Mouse (Mus musculus) fibroblast of lung, adult 2 months (primary cell): ENCODE results near the gene Serpinb9.
"Not testable (repeated sequence)": the region's sequence is repeated elsewhere in the genome, so short reads cannot be mapped to it uniquely, and the experiment has no call there.

Experiments used
- DNase-seq: peaks from one replicate; pipeline ENCODE4 v3.0.0-alpha.2; 2011; ENCODE audit warnings: low read depth

Gene Serpinb9

DNA sequence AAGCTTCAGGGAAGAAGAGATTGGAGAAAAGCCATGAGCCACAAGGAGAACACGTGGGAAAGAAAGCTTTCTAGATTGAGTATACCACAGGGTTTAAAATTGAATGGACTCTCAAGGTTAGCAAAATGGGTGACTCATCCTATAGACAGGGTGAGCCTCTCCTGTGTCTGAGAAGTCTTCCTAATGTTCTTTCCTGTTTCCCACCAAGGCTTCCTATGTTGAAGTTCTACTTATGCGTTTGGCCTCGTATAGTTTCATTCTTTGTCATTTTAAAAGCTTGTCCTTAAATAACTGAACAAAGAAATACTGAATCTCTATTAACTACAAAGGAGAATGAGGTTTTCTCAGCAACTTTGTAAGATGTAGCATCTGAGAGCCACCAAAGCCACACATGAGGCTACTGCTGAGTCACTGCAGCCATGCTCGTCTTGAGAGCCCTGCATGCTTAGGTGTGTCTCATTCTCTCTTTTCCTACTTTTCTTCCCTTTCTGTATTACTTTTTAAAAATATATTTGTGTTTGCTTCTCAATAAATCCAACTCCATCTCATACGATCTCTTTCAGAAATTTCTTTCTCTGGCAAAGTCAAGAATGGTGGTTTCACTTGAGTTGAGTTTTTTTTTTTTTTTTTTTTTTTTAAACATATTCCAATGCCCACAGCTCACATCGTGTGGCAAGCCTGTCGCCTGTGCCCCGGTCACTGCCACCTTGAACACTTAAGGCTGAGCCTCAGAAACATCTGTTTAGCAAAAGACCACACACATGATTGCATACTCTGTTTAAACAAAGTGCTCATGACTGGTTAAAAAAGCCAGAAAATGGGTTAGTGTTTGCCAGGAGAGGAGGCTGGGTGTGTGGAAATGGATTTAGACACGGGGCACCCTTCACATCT, 718 bp downstream of the Serpinb9 start:
- DNase-seq = no peak

DNA sequence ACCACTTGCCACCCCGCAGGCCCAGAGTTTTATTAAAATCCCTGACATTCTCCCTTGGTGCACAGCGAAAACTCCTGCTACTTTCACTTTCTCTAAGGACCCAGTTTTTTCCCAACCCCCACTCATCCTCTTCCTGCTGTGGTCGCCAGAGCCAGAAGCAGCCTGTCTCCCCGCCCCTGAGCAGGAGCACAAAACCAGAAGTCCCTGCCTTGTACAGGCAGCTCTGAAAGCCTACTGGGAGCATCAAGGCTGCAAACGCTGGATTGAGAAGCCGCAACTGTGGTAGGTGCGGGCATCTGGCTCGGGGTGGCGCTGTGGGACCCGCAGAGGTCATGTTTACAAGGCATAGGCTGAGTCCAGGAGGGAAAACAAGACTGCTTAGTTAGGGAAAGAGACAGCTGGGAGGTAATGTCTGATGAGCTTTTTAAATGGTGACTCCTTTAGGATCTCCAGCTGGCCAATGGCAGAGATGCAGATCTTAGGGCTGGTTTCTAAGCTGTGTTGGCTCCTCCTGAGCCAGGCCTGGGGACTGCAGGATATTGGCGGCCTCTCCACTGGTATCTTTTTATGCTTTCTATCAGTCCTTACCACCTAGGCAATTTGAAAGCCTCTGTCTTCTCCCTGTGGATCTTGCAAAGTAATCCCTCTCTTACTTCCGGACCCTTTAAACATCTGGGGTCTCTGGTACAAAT, 1.5 kb downstream of the Serpinb9 start:
- DNase-seq = peak; percentile 79

DNA sequence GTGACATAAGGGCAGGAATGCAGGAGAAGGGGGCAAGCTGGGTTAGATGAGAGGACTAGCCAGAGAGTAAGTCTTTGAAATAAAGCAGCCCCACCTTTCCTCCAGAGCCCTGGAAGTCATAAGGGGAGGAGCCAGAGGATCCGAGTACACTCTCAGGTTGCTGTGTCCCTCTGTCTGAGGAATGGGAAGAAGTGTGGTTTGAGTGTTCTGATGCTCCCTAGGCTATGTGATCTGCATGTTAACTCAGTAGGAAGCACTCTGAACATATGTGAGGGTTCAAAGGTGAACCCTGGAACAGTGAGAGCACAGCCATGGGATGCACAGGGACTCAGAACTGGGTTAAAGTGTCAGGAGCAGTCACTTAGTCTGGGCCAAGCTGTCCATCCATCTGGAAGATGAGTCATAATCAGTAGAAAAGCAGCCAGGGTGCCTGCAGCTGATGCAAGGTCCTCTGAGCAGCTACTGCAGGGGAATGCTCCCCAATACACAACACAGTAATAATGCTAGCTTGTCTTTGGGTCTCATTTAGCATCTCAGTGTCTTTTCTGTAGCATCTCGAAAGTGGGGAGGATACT, 2.5 kb downstream of the Serpinb9 start:
- no peak for DNase-seq

DNA sequence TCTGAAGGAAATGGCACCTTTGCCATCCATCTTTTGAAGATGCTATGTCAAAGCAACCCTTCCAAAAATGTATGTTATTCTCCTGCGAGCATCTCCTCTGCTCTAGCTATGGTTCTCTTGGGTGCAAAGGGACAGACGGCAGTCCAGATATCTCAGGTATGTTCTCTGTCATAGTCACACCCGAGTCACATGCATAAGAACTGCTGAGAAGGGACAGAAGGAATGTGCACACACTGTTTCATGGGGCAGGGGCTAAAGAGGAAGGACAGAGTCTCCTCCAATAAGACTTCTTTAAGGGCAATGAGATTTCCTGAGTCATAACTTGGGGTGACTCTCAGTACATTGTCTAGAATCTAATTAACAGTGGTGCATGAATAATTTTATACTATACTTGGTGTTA, 3.5 kb downstream of the Serpinb9 start:
- DNase-seq = no peak

DNA sequence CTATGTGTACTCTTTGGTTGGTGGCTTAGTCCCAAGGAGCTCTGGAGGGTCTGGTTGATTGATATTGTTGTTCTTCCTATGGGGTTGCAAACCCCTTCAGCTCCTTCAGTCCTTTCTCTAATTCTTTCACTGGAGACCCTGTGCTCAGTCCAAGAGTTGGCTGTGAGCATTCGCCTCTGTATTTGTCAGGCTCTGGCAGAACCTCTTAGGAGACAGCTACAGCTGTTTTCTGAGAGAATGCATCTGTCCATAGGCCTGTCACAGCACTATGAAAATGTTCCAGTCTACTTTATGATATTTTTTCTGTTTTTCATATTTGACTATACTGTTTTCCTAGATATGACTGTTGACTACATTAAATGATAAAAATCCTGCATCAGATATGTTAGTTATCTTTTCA, 9.3 kb downstream of the Serpinb9 start:
- no peak for DNase-seq

DNA sequence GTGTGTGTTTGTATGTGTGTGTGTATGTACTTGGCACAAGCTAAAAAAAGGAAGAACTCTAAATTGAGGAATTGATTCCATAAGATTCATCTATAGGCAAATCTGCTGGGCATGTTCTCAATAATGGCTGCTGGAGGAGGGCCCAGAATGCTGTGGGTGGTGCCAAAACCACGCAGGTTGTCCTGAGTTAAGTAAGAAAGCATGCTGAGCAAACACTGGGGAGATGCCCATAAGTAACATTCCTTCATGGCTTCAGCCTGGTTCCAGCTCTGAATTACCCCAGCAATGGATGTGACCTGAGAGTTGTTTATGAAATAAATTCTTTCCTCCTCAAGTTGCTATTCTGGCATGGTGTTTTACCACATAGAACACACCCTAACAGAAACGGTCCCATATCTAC, 10.2 kb downstream of the Serpinb9 start:
- DNase-seq = no peak

DNA sequence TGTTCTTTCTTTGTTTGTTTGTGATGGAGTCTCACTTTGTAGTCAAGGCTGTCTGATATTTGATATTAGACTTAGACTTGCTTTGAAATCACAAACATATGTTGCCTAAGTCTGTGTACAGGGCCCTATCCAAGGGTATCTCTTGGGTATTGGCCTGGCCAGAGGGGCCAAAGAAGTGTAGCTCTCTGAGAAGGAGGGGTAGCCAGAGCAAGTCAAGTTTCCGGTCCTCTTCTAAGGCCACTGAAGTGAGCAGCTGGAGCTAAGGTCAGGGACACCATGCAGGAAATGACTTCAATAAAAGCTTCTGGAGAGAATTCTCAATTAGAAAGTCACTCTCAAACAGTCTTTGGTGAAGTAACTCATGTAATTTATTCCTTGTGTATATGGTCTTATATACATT, 19.3 kb downstream of the Serpinb9 start:
- DNase-seq = no peak

DNA sequence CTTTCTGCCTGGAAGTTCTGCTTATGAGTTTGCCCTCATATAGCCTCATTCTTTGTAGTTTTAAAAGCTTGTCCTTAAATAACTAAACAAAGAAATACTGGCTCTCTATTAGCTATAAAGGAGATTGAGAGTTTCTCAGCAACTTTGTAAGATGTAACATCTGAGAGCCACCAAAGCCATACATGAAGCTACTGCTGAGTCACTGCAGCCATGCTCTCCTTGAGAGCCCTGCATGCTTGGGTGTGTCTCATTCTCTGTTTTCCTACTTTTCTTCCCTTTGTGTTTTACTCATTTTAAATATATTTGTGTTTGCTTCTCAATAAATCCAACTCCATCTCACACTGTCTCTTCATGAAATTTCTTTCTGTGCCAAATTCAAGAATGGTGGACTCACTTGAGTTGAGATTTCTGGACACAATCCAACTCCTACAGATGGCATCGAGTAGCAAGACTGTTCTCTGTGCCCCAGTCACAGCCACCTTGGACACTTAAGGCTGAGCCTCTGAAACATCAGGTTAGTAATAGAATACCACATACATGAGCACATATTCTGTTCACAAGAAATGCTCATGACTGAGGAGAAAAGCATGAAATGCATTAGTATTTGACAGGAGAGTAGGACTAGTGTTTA, 23.5 kb downstream of the Serpinb9 start:
- no peak for DNase-seq

DNA sequence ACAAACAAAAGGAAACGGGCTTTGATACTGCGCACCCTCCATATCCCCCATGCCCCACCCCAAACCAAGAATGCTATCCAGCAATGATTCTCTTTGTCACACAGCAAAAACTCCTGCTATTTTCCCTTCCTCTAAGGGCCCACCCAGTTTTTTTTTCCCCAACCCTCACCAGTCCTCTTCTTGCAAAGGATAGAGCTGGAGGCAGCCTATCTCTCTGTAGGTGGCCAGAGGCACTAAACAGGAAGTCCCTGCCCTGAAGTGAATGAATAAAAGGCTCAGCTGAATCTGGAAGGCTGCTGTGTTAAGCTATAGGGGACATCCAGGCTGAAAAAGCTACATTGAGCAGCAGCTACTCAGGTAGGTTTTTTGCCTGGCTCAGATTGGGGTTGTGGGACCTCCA, 24.2 kb downstream of the Serpinb9 start, which contains the start of gene Serpinb9b:
TSS of gene Serpinb9b (plus strand) at position 173 of the 400 bp plus-strand sequence.
- no peak for DNase-seq

DNA sequence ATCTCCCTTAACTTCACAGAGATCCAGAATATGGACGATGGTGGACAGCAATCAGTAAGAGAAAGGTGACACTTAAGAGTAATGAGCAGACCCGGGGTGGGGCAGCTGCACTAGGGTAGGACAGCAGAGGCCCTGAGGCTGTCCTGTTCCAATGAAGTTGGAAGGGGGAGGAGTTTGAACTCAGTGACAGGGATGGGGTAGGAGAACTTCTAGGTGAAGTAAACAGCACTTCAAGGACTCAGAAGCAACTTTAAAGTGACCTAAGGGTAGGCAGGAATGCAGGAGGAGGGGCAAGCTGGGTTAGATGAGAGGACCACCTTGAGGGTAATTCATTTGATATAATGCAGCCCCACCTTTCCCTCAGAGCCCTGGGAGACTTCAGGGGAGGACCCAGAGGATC, 25.1 kb downstream of the Serpinb9 start:
- no peak for DNase-seq

DNA sequence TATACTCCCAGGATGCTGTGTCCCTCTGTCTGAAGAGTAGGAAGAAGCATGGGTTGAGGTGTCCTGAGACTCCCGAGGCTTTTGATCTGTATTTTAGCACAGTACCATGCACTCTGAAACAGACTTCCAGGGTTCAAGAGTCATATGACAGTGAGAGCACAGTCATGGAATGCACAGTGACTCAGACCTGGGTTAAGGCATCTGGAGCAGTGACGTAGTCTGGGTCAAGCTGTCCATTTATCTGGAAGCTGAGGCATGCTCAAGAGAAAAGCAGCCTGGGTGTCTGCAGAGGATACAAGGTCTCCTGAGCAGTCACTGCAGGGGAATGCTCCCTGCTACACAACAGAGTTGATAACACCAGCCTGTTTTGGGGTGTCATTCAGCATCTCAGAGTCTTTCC, 25.5 kb downstream of the Serpinb9 start:
- DNase-seq = peak; percentile 36

DNA sequence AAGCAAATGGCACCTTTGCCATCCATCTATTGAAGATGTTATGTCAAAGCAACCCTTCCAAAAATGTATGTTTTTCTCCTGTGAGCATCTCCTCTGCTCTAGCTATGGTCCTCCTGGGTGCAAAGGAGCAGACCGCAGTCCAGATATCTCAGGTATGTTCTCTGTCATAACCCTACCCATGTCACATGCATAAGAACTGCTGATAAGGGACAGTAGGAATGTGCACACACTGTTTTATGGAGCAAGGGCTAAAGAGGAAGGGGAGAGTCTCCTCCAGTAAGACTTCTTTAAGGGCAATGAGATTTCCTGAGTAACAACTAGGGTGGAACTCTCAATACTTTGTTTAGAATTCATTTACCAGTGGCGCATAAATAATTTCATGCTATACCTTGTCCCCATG, 26.4 kb downstream of the Serpinb9 start:
- DNase-seq = not testable (repeated sequence)

DNA sequence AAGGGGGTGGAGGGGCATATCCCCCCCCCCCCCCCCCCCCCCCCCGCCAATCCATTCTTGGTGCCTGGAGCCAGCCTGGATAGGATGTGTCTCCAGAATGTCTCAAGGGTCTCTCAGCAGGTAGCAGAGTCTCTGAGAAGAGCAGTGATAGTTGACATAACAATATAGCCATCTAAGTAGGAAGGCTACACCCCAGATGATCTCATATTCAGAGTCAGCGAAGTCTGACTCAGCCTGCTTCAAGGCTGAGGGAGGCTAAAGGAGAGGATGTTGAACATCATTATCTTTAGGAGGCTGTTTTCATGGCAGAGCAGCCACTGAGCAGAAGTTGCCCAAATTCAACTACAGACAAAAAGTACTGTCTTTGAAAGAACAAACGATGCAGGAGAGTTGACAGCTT, 27.2 kb downstream of the Serpinb9 start:
- no peak for DNase-seq

DNA sequence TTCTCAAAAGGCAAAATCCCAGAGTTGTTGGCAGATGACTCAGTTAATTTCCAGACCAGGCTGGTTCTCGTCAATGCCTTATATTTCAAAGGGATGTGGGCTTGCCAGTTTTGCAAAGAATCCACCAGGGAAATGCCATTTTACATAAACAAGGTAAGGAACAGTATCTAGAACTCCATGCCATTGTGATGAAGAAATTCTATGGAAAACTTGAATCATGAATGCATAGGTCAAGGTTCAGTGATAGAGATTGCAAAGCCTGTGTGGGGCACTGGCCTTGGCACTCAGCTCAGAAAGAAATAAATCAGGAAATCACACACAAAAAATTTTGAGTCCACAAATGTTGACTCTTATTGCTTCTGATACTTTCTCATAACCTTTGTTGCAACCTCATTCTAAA, 32.5 kb downstream of the Serpinb9 start:
- DNase-seq = no peak

DNA sequence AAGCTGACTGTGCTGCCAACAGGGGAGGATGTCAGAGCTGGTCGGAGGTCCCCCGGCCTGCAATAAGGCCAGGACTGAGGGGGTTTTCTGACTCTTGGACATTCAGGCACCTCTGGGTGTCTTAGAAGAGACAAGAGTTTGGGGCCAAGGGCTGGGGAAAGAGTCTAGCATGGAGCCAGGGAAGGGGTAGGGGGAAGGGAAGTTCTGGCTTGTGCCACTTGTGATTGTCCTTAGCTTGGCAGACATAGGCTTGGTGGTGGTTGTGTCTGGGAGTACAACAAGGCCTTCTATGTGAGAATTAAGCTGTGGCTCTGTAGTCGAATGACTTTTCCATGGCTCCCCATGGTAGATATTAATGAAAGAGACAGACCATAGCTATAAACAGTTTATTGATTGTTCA, 40.5 kb downstream of the Serpinb9 start:
- DNase-seq = no peak

DNA sequence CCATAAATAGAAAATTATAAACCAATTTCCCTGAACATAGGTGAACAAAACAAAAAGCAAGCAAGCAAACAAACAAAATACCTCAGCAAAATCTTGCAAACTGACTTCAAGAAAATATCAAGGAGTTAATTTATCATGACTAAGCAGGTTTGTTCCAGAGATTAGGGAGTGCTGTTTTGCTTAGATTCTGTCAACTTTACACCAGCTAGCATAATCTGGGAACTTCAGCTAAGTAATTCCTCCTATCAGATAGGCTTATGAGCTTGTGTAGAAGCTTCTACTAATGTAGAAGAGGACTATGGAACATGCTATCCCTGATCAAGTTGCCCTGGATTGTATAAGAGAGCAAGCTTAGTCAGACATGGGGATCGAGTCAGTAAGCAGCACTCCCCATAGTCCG, 44.2 kb downstream of the Serpinb9 start:
- DNase-seq = no peak

DNA sequence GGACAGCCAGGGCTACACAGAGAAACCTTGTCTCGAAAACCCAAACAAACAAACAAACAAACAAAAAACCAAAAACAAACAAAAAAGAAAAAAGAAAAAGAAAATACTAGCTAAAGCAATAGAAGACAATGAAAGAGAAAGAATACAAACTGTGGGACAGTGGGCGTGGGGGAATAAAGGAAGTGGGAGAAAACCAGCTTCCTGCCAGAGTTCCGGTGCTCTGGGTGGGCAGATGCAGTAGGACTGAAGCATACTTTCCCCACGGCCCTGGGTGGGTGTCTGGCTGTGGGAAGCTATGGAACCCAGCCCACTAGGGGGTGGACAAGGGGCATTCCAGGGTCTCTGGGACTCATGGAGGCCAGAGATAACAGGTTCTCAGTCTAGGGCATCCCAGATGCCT, 45.1 kb downstream of the Serpinb9 start:
- DNase-seq = no peak

DNA sequence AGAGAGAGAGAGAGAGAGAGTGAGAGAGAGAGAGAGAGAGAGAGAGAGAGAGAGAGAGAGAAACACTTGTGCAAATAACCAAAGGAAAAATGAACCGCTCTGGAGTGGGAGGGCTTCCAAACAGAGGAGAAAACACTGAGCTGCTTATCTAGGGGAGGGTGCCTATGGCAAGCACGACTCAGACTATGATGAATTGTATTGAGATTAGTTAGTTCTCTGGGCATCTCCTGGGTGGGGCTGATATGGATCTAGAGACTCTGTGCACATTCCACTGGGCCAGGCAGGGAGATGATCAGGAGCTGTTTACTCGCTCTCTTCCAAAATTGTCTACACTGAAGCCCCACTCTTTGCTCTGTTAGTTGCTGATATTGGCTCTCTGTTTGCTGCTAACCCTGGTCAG, 48.6 kb downstream of the Serpinb9 start:
- peak; percentile 36 for DNase-seq

DNA sequence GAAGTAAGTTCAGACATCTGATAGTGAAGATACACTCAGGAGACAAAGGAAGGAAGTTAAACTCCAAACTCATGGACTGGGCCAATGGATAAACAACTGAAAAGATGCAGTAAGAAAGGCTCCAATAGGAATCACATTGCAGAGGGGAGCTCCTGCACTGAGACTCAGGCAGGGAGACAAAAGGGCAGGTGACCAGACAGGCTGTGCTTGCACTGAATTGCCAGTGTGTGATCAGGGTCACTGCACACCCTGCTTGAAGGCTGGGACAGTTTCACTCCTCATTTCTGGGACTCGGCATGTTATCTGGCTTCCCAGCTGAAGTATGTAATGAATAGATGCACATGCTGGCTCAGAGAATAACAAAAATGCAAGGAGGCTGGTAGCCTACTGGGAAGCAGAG, 60.0 kb downstream of the Serpinb9 start:
- DNase-seq = no peak
